Mouse (Mus musculus) liver, postnatal 0 days (tissue): ENCODE results near the gene Fbxw17. TPM values are rescaled to one million over a fixed set of nuclear protein-coding genes. Genes with fewer than 3 reads are reported as not detected.
"Not testable (repeated sequence)": the region's sequence is repeated elsewhere in the genome, so short reads cannot be mapped to it uniquely, and the experiment has no call there.

ENCODE experiments used
- ATAC-seq: fragments of 200-750 bp; cut with Nextera tagmentation; 2 replicates; pipeline ENCODE4 v1.8.0; 2017; ENCODE audit warnings: mild to moderate bottlenecking, moderate library complexity
- DNase-seq: peaks from one replicate; pipeline ENCODE4 v3.0.0-alpha.2; 2016
- H3K27ac ChIP-seq: fragments of 300-500 bp; sonication (generic); 2 replicates; pipeline ENCODE4 v1.5.1; 2014; ENCODE audit warnings: antibody characterized with exemption, moderate library complexity, mild to moderate bottlenecking, low read depth
- H3K27me3 ChIP-seq: fragments of 300-500 bp; sonication (generic); 2 replicates; pipeline ENCODE4 v1.6.1; 2014; ENCODE audit warnings: low read length, control low read depth, mixed read lengths; ENCODE audit not compliant: insufficient read depth
- H3K36me3 ChIP-seq: fragments of 300-500 bp; sonication (generic); replicated peaks from 2 replicates; pipeline ENCODE4 v1.6.1; 2014; ENCODE audit warnings: mild to moderate bottlenecking, control low read depth, low read length, moderate library complexity, mixed read lengths; ENCODE audit not compliant: insufficient read depth
- H3K4me1 ChIP-seq: fragments of 300-500 bp; sonication (generic); 2 replicates; pipeline ENCODE4 v1.6.1; 2014; ENCODE audit warnings: antibody characterized with exemption, mild to moderate bottlenecking, control low read depth; ENCODE audit not compliant: insufficient read depth
- H3K4me2 ChIP-seq: fragments of 300-500 bp; sonication (generic); 2 replicates; pipeline ENCODE4 v1.6.1; 2014; ENCODE audit warnings: low read depth, mild to moderate bottlenecking, low read length, moderate library complexity, mixed read lengths
- H3K4me3 ChIP-seq: fragments of 300-500 bp; sonication (generic); 2 replicates; pipeline ENCODE4 v1.5.1; 2014; ENCODE audit warnings: low read depth, low read length
- H3K9ac ChIP-seq: fragments of 300-500 bp; sonication (generic); replicated peaks from 2 replicates; pipeline ENCODE4 v1.6.1; 2014; ENCODE audit warnings: mild to moderate bottlenecking, moderate library complexity
- H3K9me3 ChIP-seq: fragments of 300-500 bp; sonication (generic); 2 replicates; pipeline ENCODE4 v1.6.1; 2016; ENCODE audit warnings: mild to moderate bottlenecking, control low read depth, low read length, mixed read lengths
- CTCF ChIP-seq: sonication (generic); IDR thresholded peaks from 2 replicates; pipeline ENCODE4 v1.5.1; 2016; ENCODE audit warnings: antibody characterized with exemption, low read depth
- EP300 ChIP-seq: IDR thresholded peaks from 2 replicates; pipeline ENCODE4 v1.6.1; 2016; ENCODE audit warnings: antibody characterized with exemption, low read depth, mild to moderate bottlenecking
- WGBS: fragments of 180-500 bp; shearing (Covaris S2); extraction: QIAGEN DNeasy Blood & Tissue Kit; methylation state at CpG from one replicate; pipeline ENCODE4 v1.1.7; 2014; ENCODE audit not compliant: insufficient replicate concordance; 5-methylcytosine and 5-hydroxymethylcytosine counted together
- polyA plus RNA-seq: library from polyadenylated mRNA; unstranded; fragments of >200 nt; fragmentation: Nextera tagmentation; extraction: Ambion mirVana; gene quantifications from 2 replicates; pipeline ENCODE4 v1.2.1, GENCODE M21; 2015

Gene Fbxw17
- polyA plus RNA-seq, 1 experiment from 2014 or later: 4.0 TPM

GRCm38 (mm10) chr13:50426686-50427085 lies 9.0 kb downstream of the Fbxw17 start:
- Histone ChIP-seq H3K4me1 (no peaks in the 10 kb centered on the region), H3K4me2 (no peak overlapping the region), H3K4me3 (no peak overlapping the region), H3K36me3 (peaks cover 13% of the 10 kb centered on the region), H3K9ac (no peak overlapping the region), H3K27me3 (no peaks in the 10 kb centered on the region), H3K9me3 (no peaks in the 10 kb centered on the region), H3K27ac (no peak overlapping the region)
- TF ChIP-seq EP300: no peak
- TF ChIP-seq CTCF: no peak
- ATAC-seq (no peak), DNase-seq (no peak)
- 76% methylated on average over 4 of the region's 4 CpGs for WGBS

DNA sequence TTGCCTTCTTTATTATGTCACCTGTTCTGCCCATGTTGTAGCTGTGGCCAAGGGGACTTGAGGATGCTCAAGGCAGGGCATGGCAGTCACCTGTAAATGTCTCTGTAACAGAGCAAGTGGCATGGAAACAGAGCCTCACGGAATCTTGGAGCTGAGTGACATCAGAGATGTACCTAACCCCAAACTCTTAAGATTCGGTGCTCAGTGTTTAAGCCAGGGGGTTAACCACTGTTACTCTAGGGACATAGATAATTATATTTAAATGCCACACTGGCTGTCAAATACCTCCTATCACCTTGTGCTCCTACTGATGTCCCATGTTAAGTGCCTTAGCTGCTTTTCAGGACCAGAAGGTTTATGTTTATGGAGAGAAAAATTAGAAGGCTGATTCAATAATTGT lies 26.1 kb downstream of the Fbxw17 start, which contains the start of gene Gm47429:
Gm47429 (minus strand) TSS at position 101 of the 400 bp plus-strand sequence.
- Histone ChIP-seq H3K9me3 (no peaks in the 10 kb centered on the region), H3K4me2 (no peak within 1 kb of the TSS), H3K27me3 (no peaks in the 10 kb centered on the region), H3K27ac (no peak within 1 kb of the TSS), H3K9ac (no peak within 1 kb of the TSS), H3K4me3 (no peak within 1 kb of the TSS), H3K36me3 (no peaks in the 10 kb centered on the region), H3K4me1 (no peaks in the 10 kb centered on the region)
- 77% methylated on average over 2 of the region's 2 CpGs for WGBS
- ATAC-seq (no peak), DNase-seq (no peak)
- TF ChIP-seq CTCF (no peak), EP300 (no peak)

- WGBS: 75% methylated on average over 4 of the region's 4 CpGs
- no peak overlapping the region for H3K4me2 ChIP-seq
- no peak overlapping the region for H3K27ac ChIP-seq
- H3K9ac ChIP-seq: no peak overlapping the region
- H3K27me3 ChIP-seq: no peaks in the 10 kb centered on the region
- H3K4me1 ChIP-seq: no peaks in the 10 kb centered on the region
- no peak overlapping the region for H3K4me3 ChIP-seq
- no peak for DNase-seq
- ATAC-seq: no peak
- H3K9me3 ChIP-seq: no peaks in the 10 kb centered on the region
- TF ChIP-seq EP300 (no peak), CTCF (no peak)
- H3K36me3 ChIP-seq: no peaks in the 10 kb centered on the region
These were observed 27.6 kb downstream of the Fbxw17 start for GRCm38 (mm10) chr13:50445261-50445660.

GRCm38 (mm10) chr13:50452266-50452665 lies 34.6 kb downstream of the Fbxw17 start:
- not testable (repeated sequence) for H3K36me3 ChIP-seq, H3K4me2 ChIP-seq, H3K4me3 ChIP-seq, H3K9me3 ChIP-seq, H3K27me3 ChIP-seq, H3K4me1 ChIP-seq, ATAC-seq, H3K9ac ChIP-seq, DNase-seq, H3K27ac ChIP-seq
- WGBS: 60% methylated on average over 9 of the region's 9 CpGs

GRCm38 (mm10) chr13:50453426-50453825 lies 35.8 kb downstream of the Fbxw17 start:
- Histone ChIP-seq H3K4me1 (no peaks in the 10 kb centered on the region), H3K27me3 (no peaks in the 10 kb centered on the region), H3K4me3 (no peak overlapping the region), H3K9ac (no peak overlapping the region), H3K36me3 (no peaks in the 10 kb centered on the region), H3K9me3 (no peaks in the 10 kb centered on the region), H3K27ac (no peak overlapping the region), H3K4me2 (no peak overlapping the region)
- DNase-seq: no peak
- no peak for ATAC-seq
- no peak for TF ChIP-seq CTCF
- no peak for TF ChIP-seq EP300
- WGBS: 28% methylated on average over 4 of the region's 4 CpGs

- 66% methylated on average over 2 of the region's 2 CpGs for WGBS
- H3K4me1 ChIP-seq, DNase-seq, H3K36me3 ChIP-seq, ATAC-seq, H3K27ac ChIP-seq, H3K9me3 ChIP-seq, H3K4me2 ChIP-seq, H3K9ac ChIP-seq, H3K4me3 ChIP-seq, H3K27me3 ChIP-seq: not testable (repeated sequence)
These were observed 42.8 kb downstream of the Fbxw17 start for GRCm38 (mm10) chr13:50460433-50460832.
